Mouse (Mus musculus) forelimb bud, embryonic 11.5 days (tissue): Measurements from ENCODE around the gene Gm17364.
"Not testable (repeated sequence)": the region's sequence is repeated elsewhere in the genome, so short reads cannot be mapped to it uniquely, and the experiment has no call there.

Experiments
- DNase-seq: peaks from one replicate; pipeline ENCODE4 v3.0.0-alpha.2; 2012; ENCODE audit warnings: low read depth, low spot score

Gm17364 gene

GRCm38 (mm10) chr13:41273927-41274650, at the start of gene Gm17364:
Gene Gm17364, minus strand, starts transcription at chr13:41273977.
- no peak for DNase-seq

GRCm38 (mm10) chr13:41321433-41321832, 47.7 kb upstream of the Gm17364 start:
- DNase-seq, result no peak

GRCm38 (mm10) chr13:41320749-41321148, 47.0 kb upstream of the Gm17364 start:
- DNase-seq, result no peak

GRCm38 (mm10) chr13:41302716-41303115, 28.9 kb upstream of the Gm17364 start:
- peak; percentile 68 for DNase-seq

GRCm38 (mm10) chr13:41300037-41300436, 26.3 kb upstream of the Gm17364 start:
- no peak for DNase-seq

- no peak for DNase-seq
These were observed 25.2 kb upstream of the Gm17364 start for GRCm38 (mm10) chr13:41298996-41299395.

GRCm38 (mm10) chr13:41298533-41298932, 24.8 kb upstream of the Gm17364 start:
- DNase-seq, result no peak

GRCm38 (mm10) chr13:41296396-41296795, 22.6 kb upstream of the Gm17364 start:
- DNase-seq, result no peak

GRCm38 (mm10) chr13:41295886-41296285, 22.1 kb upstream of the Gm17364 start:
- DNase-seq, result no peak

GRCm38 (mm10) chr13:41293595-41293994, 19.8 kb upstream of the Gm17364 start:
- DNase-seq, result no peak

GRCm38 (mm10) chr13:41291466-41291974, 17.7 kb upstream of the Gm17364 start:
- no peak for DNase-seq

GRCm38 (mm10) chr13:41286285-41286684, 12.5 kb upstream of the Gm17364 start:
- DNase-seq, result no peak

GRCm38 (mm10) chr13:41285448-41285847, 11.7 kb upstream of the Gm17364 start:
- no peak for DNase-seq

- peak; percentile 76 for DNase-seq
These were observed 9.5 kb upstream of the Gm17364 start for GRCm38 (mm10) chr13:41283256-41283655.

GRCm38 (mm10) chr13:41280696-41281095, 6.9 kb upstream of the Gm17364 start:
- DNase-seq, result no peak

GRCm38 (mm10) chr13:41267827-41268408, 5.9 kb downstream of the Gm17364 start:
- no peak for DNase-seq

- DNase-seq, result no peak
These were observed 10.3 kb downstream of the Gm17364 start for GRCm38 (mm10) chr13:41263304-41264006.

GRCm38 (mm10) chr13:41261617-41262016, 12.2 kb downstream of the Gm17364 start:
- not testable (repeated sequence) for DNase-seq

- no peak for DNase-seq
These were observed 15.9 kb downstream of the Gm17364 start for GRCm38 (mm10) chr13:41257851-41258250.

GRCm38 (mm10) chr13:41256962-41257361, 16.8 kb downstream of the Gm17364 start:
- DNase-seq, result no peak

- DNase-seq, result no peak
These were observed 17.7 kb downstream of the Gm17364 start for GRCm38 (mm10) chr13:41256126-41256525.

GRCm38 (mm10) chr13:41252736-41253135, 21.0 kb downstream of the Gm17364 start:
- DNase-seq, result no peak
